ENCODE assay signal across 17 mouse cellular contexts in the genomic region with DNA sequence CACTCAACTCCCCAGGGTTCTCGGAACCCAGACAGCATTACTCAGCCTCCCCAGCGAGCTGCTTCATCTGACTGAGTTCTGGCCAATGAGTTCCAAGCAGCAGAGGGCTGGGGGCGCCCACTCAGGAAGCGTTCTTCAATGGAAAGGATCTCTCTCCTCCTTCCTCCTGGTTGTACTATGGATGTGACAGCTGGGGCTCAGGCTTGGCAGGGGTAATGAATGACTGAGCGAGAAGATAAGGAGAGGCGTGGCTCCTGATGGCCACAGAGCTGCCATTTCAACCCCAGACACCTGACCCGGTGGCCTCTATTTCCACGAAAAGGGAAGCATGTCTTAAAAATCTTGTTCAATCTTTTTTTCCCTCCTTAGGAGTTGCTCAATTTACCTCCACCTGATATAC. TPM values are rescaled to one million over a fixed set of nuclear protein-coding genes. Genes with fewer than 3 reads are reported as not detected.
DNase-seq lines count a peak whose midpoint lies in the region; ATAC-seq and TF ChIP-seq lines count a peak whose summit lies in the region.
"Had no signal": no experiment of that assay in that cellular context is flagged by ENCODE, and none has a peak within 500 bp of the region (broad histone marks: within the 10 kb centered on the region; RNA-seq: fewer than 3 reads in every experiment).

No protein-coding gene starts in this region.

- POLR2A ChIA-PET in Patski (lab: Charles Lee): no interaction called here

- whole genome bisulfite sequencing in heart, postnatal 0 days: 18% methylated on average over 8 of the region's 8 CpGs
- WGBS in heart, embryonic 10.5 days: 42% methylated on average over 8 of the region's 8 CpGs
- 49% methylated on average over 8 of the region's 8 CpGs for WGBS in intestine, embryonic 15.5 days
- WGBS in forebrain, embryonic 16.5 days: 81% methylated on average over 8 of the region's 8 CpGs

- no peak overlapping the region for H3K27ac ChIP-seq in heart, postnatal 0 days (ENCODE audit: low read depth)
- no peak overlapping the region; the same call in 1 of the 2 replicates for H3K27ac ChIP-seq in heart, embryonic 10.5 days
- H3K27ac ChIP-seq in intestine, embryonic 15.5 days: peak overlapping the region; percentile 57
- no peak overlapping the region for H3K27ac ChIP-seq in forebrain, embryonic 16.5 days (ENCODE audit: low read length)
- H3K27ac ChIP-seq: hindbrain, postnatal 0 days; limb, embryonic 15.5 days; midbrain, embryonic 15.5 days had no signal

- CTCF ChIA-PET in Patski (lab: Charles Lee): no interaction called here

- no peak for TF ChIP-seq EP300 in heart, postnatal 0 days (IDR thresholded peaks at IDR 0.05; ENCODE audit: low read depth)

- no peak; the same call in 1 of the 2 replicates for ATAC-seq in heart, postnatal 0 days (ENCODE audit: insufficient read depth, low read depth)
- ATAC-seq in Patski: no peak
- peak; percentile 26 for ATAC-seq in intestine, embryonic 15.5 days
- ATAC-seq in megakaryocyte progenitor cell, adult 5-6 weeks (replicated peaks; ENCODE audit: poor library complexity): peak; percentile 45; the same call in 1 of the 2 replicates
- no peak for ATAC-seq in forebrain, embryonic 16.5 days
- ATAC-seq: hindbrain, postnatal 0 days; midbrain, embryonic 15.5 days had no signal

- DNase-seq in heart, postnatal 0 days (ENCODE audit: low spot score): peak; percentile 39
- DNase-seq in heart, embryonic 10.5 days (ENCODE audit: low spot score): no peak
- peak; percentile 9 for DNase-seq in Patski (ENCODE audit: low read depth, low spot score)
- DNase-seq in adrenal gland, postnatal 25 days: no peak
- DNase-seq: cerebellum, adult 9-10 months; gastrocnemius, postnatal 36 days; heart, postnatal 10 days; lung, postnatal 10 days; retina, postnatal 1 day had no signal

- H3K9ac ChIP-seq in heart, postnatal 0 days (replicated peaks; ENCODE audit: low read depth, low read length): no peak overlapping the region
- no peak overlapping the region for H3K9ac ChIP-seq in intestine, embryonic 15.5 days
- no peak overlapping the region for H3K9ac ChIP-seq in forebrain, embryonic 16.5 days (replicated peaks; ENCODE audit: low read depth, low read length)
- H3K9ac ChIP-seq: limb, embryonic 15.5 days; midbrain, embryonic 15.5 days had no signal

- peaks cover 22% of the 10 kb centered on the region for H3K4me1 ChIP-seq in heart, postnatal 0 days (ENCODE audit: control insufficient read depth, insufficient read depth)
- peaks cover 63% of the 10 kb centered on the region for H3K4me1 ChIP-seq in heart, embryonic 10.5 days
- H3K4me1 ChIP-seq in intestine, embryonic 15.5 days (replicated peaks): peaks cover 36% of the 10 kb centered on the region
- H3K4me1 ChIP-seq in forebrain, embryonic 16.5 days (replicated peaks; ENCODE audit: control insufficient read depth, insufficient read depth, low read length): no peaks in the 10 kb centered on the region
- H3K4me1 ChIP-seq: midbrain, embryonic 15.5 days had no signal

- H3K9me3 ChIP-seq in heart, postnatal 0 days (replicated peaks; ENCODE audit: control insufficient read depth, low read length): no peaks in the 10 kb centered on the region
- no peaks in the 10 kb centered on the region for H3K9me3 ChIP-seq in heart, embryonic 10.5 days
- no peaks in the 10 kb centered on the region for H3K9me3 ChIP-seq in intestine, embryonic 15.5 days
- no peaks in the 10 kb centered on the region for H3K9me3 ChIP-seq in forebrain, embryonic 16.5 days (ENCODE audit: control insufficient read depth, low read length)
- H3K9me3 ChIP-seq: limb, embryonic 15.5 days; midbrain, embryonic 15.5 days had no signal

- H3K36me3 ChIP-seq in heart, postnatal 0 days (replicated peaks; ENCODE audit: control insufficient read depth, insufficient read depth, low read length): no peaks in the 10 kb centered on the region
- no peaks in the 10 kb centered on the region for H3K36me3 ChIP-seq in heart, embryonic 10.5 days
- no peaks in the 10 kb centered on the region for H3K36me3 ChIP-seq in intestine, embryonic 15.5 days
- no peaks in the 10 kb centered on the region for H3K36me3 ChIP-seq in forebrain, embryonic 16.5 days (ENCODE audit: control insufficient read depth, insufficient read depth)
- H3K36me3 ChIP-seq: limb, embryonic 15.5 days; midbrain, embryonic 15.5 days had no signal

- H3K4me2 ChIP-seq in heart, postnatal 0 days (ENCODE audit: low read depth, low read length): no peak overlapping the region
- H3K4me2 ChIP-seq in intestine, embryonic 15.5 days (replicated peaks): peak overlapping the region; percentile 45
- no peak overlapping the region for H3K4me2 ChIP-seq in forebrain, embryonic 16.5 days (ENCODE audit: low read length)
- H3K4me2 ChIP-seq: limb, embryonic 15.5 days; midbrain, embryonic 15.5 days had no signal

- in situ Hi-C loops in Patski (cut with MboI; ENCODE audit: low pct_unique_long_range_greater_than_20kb): no loop called here

- no peak overlapping the region for H3K4me3 ChIP-seq in heart, postnatal 0 days (ENCODE audit: low read depth, low read length)
- H3K4me3 ChIP-seq in heart, embryonic 10.5 days: no peak overlapping the region
- peak overlapping the region; percentile 31 for H3K4me3 ChIP-seq in intestine, embryonic 15.5 days (replicated peaks)
- no peak overlapping the region for H3K4me3 ChIP-seq in forebrain, embryonic 16.5 days (replicated peaks; ENCODE audit: low read length)
- H3K4me3 ChIP-seq: limb, embryonic 15.5 days; megakaryocyte, embryonic 14.5 days; midbrain, embryonic 15.5 days had no signal

- H3K27me3 ChIP-seq in heart, postnatal 0 days (ENCODE audit: control insufficient read depth, insufficient read depth, low read length): no peaks in the 10 kb centered on the region
- H3K27me3 ChIP-seq in heart, embryonic 10.5 days (ENCODE audit: insufficient read depth, poor library complexity, severe bottlenecking): no peaks in the 10 kb centered on the region
- H3K27me3 ChIP-seq in Patski: no peaks in the 10 kb centered on the region
- H3K27me3 ChIP-seq in intestine, embryonic 15.5 days (replicated peaks): no peaks in the 10 kb centered on the region
- H3K27me3 ChIP-seq in forebrain, embryonic 16.5 days (replicated peaks; ENCODE audit: control insufficient read depth, insufficient read depth, low read length): no peaks in the 10 kb centered on the region
- H3K27me3 ChIP-seq: limb, embryonic 15.5 days; midbrain, embryonic 15.5 days had no signal

- TF ChIP-seq CTCF in heart, postnatal 0 days (IDR thresholded peaks at IDR 0.05; ENCODE audit: low read depth): no peak
- TF ChIP-seq CTCF in Patski (IDR thresholded peaks at IDR 0.05): no peak

RNA-seq across cellular contexts. Expression of a gene that starts 33.5 kb away (rescaled TPM):
- total RNA-seq in heart, postnatal 0 days (2014; rRNA removed; ENCODE audit: low replicate concordance): 3.3 TPM in 1 of 2 replicates, not detected in the other
- polyA plus RNA-seq in heart, postnatal 0 days (2015; fragmentation: Nextera tagmentation; extraction: Ambion mirVana): 1.5 and 2.7 TPM in 2 replicates
- 3.4 and 5.2 TPM in 2 replicates for polyA plus RNA-seq in heart, embryonic 10.5 days (2016; fragmentation: Nextera tagmentation; extraction: Ambion mirVana)
- 0.41 TPM for polyA plus RNA-seq in Patski (2021)
- 1.4 and 2.3 TPM in 2 replicates for polyA plus RNA-seq in intestine, embryonic 15.5 days (2015; fragmentation: Nextera tagmentation; extraction: Ambion mirVana)
- 0.20 TPM in 1 of 2 replicates, not detected in the other for total RNA-seq in megakaryocyte progenitor cell, adult 5-6 weeks (2015)
- total RNA-seq in megakaryocyte progenitor cell, adult 5-6 weeks (2017): 1.2 TPM in 1 of 2 replicates, not detected in the other
- total RNA-seq in adrenal gland, postnatal 25 days (2021): 0.91 TPM in 1 of 2 replicates, not detected in the other
- polyA plus RNA-seq in forebrain, embryonic 16.5 days (2015; fragmentation: Nextera tagmentation; extraction: Ambion mirVana): 1.6 and 1.8 TPM in 2 replicates
- total RNA-seq: neutrophil, adult 5-6 weeks had no signal

RNA-seq across cellular contexts. Expression of a gene that starts 35.7 kb away (rescaled TPM):
- 27.7 and 34.4 TPM in 2 replicates for total RNA-seq in heart, postnatal 0 days (2014; rRNA removed; ENCODE audit: low replicate concordance)
- polyA plus RNA-seq in heart, postnatal 0 days (2015; fragmentation: Nextera tagmentation; extraction: Ambion mirVana): 39.5 and 46.8 TPM in 2 replicates
- polyA plus RNA-seq in heart, embryonic 10.5 days (2016; fragmentation: Nextera tagmentation; extraction: Ambion mirVana): 21.0 and 25.9 TPM in 2 replicates
- polyA plus RNA-seq in Patski (2021): 10.3 TPM
- polyA plus RNA-seq in intestine, embryonic 15.5 days (2015; fragmentation: Nextera tagmentation; extraction: Ambion mirVana): 103 and 109 TPM in 2 replicates
- total RNA-seq in megakaryocyte progenitor cell, adult 5-6 weeks (2015): 0.47 TPM in 1 of 2 replicates, not detected in the other
- total RNA-seq in megakaryocyte progenitor cell, adult 5-6 weeks (2017): 0.41 and 0.87 TPM in 2 replicates
- 1.8 and 5.2 TPM in 2 replicates for total RNA-seq in adrenal gland, postnatal 25 days (2021)
- 6.5 and 8.6 TPM in 2 replicates for polyA plus RNA-seq in forebrain, embryonic 16.5 days (2015; fragmentation: Nextera tagmentation; extraction: Ambion mirVana)

Comparison
In these comparisons a context has a peak if more than half of its experiments do, and no peak if none do; other contexts are left out.
1. DNase-seq: peak in heart, postnatal 0 days (single experiment) and Patski (single experiment); none in heart, embryonic 10.5 days (single experiment) and adrenal gland, postnatal 25 days (single experiment).
2. ATAC-seq: peak in intestine, embryonic 15.5 days (single experiment) and megakaryocyte progenitor cell, adult 5-6 weeks (single experiment); none in heart, postnatal 0 days (single experiment), Patski (single experiment) and forebrain, embryonic 16.5 days (single experiment).